Mouse (Mus musculus): ENCODE measurements around the gene Sf1. TPM values are rescaled to one million over a fixed set of nuclear protein-coding genes. Genes with fewer than 3 reads are reported as not detected.

Sf1 gene
- polyA plus RNA-seq, 1 experiment from 2014 or later: 107 TPM

DNA sequence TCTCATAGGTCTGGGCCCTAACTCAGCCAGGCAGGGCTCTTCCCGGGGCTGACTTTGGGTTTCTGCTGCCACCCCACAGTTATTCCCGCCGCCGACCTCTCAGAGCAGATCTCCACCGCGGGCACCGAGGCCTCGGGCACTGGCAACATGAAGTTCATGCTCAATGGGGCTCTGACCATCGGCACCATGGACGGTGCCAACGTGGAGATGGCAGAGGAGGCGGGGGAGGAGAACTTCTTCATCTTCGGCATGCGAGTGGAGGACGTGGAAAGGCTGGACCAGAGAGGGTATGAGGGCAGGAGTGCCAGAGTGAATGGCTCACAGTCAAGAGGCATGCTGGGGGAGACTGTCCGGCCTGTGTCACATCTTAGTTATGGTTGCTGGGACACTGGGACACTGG is 30.1 kb downstream of the Sf1 start:
- peaks cover 16% of the 10 kb centered on the region for H3K4me1 ChIP-seq (replicated peaks)
- H3K4me2 ChIP-seq: no peak overlapping the region
- H3K27ac ChIP-seq: no peak overlapping the region
- no peaks in the 10 kb centered on the region for H3K9me3 ChIP-seq
- H3K27me3 ChIP-seq: peaks cover 10% of the 10 kb centered on the region; the same call in 1 of the 2 replicates
- H3K4me3 ChIP-seq: no peak overlapping the region
- 91% methylated on average over 16 of the region's 16 CpGs for WGBS
- H3K9ac ChIP-seq: no peak overlapping the region
- no peaks in the 10 kb centered on the region for H3K36me3 ChIP-seq
- no peak for ATAC-seq (ENCODE audit: low FRiP score)

- ATAC-seq (ENCODE audit: low FRiP score): no peak
- H3K4me3 ChIP-seq: no peak overlapping the region
- no peaks in the 10 kb centered on the region for H3K9me3 ChIP-seq
- peaks cover 11% of the 10 kb centered on the region for H3K27me3 ChIP-seq
- H3K36me3 ChIP-seq: no peaks in the 10 kb centered on the region
- peaks cover 30% of the 10 kb centered on the region for H3K4me1 ChIP-seq (replicated peaks)
- 86% methylated on average over 5 of the region's 5 CpGs for WGBS
- no peak overlapping the region for H3K27ac ChIP-seq
- H3K9ac ChIP-seq: no peak overlapping the region
- H3K4me2 ChIP-seq: no peak overlapping the region
These were observed 32.7 kb downstream of the Sf1 start for GRCm38 (mm10) chr19:6396237-6396636.

- Histone ChIP-seq H3K9ac (no peak overlapping the region), H3K27me3 (peaks cover 26% of the 10 kb centered on the region), H3K4me2 (peak overlapping the region; percentile 98; the same call in 1 of the 2 replicates), H3K27ac (no peak overlapping the region), H3K4me1 (replicated peaks) (peaks cover 41% of the 10 kb centered on the region), H3K36me3 (no peaks in the 10 kb centered on the region), H3K4me3 (no peak overlapping the region), H3K9me3 (no peaks in the 10 kb centered on the region)
- no peak for ATAC-seq (ENCODE audit: low FRiP score)
- WGBS: 81% methylated on average over 22 of the region's 22 CpGs
These were observed 34.2 kb downstream of the Sf1 start for GRCm38 (mm10) chr19:6397582-6398249.

DNA sequence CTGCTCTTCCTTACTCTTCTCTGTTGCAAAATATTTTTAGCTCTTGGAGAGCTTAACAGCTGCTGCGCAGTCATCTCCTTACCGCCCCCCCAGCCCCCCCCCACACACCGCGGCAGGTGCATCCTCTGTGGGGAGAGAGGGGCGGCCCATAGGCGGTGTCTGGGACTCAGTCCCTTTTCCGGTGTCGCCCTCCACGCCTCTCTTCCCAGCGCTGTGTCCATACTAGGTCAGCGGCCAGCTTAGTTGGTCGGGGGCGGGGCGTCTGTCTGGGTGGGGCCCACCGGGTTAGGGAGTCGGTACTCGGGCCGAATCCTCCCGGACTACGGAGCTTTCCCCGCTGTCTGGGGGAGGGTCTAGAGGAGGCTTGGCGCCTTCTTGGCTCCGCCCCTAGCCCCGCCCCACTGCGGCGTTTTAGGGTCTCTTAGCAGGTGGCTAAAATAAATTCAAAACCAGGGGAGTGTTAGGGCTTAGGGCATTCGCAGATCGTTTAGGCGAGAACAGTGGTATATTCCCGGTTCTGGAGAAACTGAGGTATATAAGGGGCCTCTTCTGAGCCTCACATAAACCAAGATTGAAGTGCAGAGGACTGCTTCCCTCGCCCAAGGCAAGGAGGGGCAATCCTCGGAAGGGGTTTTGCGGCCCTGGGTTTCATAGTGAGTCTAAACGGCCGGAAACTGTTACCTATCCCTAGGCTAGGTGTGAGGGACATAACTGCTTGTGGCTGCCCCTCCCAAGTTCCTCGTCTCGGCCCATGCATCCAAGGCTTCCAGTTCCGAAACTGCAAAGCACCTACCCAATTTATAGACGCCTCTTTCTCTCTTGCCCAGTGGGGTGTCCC is 35.2 kb downstream of the Sf1 start:
- Histone ChIP-seq H3K36me3 (no peaks in the 10 kb centered on the region), H3K4me3 (peak overlapping the region; percentile 62), H3K27ac (peak overlapping the region; percentile 79), H3K27me3 (peaks cover 32% of the 10 kb centered on the region), H3K4me1 (replicated peaks) (peaks cover 46% of the 10 kb centered on the region), H3K4me2 (peak overlapping the region; percentile 98), H3K9ac (peak overlapping the region; percentile 80), H3K9me3 (no peaks in the 10 kb centered on the region)
- peak; percentile 59 for ATAC-seq (ENCODE audit: low FRiP score)
- under 1% methylated on average over 39 of the region's 39 CpGs for WGBS

DNA sequence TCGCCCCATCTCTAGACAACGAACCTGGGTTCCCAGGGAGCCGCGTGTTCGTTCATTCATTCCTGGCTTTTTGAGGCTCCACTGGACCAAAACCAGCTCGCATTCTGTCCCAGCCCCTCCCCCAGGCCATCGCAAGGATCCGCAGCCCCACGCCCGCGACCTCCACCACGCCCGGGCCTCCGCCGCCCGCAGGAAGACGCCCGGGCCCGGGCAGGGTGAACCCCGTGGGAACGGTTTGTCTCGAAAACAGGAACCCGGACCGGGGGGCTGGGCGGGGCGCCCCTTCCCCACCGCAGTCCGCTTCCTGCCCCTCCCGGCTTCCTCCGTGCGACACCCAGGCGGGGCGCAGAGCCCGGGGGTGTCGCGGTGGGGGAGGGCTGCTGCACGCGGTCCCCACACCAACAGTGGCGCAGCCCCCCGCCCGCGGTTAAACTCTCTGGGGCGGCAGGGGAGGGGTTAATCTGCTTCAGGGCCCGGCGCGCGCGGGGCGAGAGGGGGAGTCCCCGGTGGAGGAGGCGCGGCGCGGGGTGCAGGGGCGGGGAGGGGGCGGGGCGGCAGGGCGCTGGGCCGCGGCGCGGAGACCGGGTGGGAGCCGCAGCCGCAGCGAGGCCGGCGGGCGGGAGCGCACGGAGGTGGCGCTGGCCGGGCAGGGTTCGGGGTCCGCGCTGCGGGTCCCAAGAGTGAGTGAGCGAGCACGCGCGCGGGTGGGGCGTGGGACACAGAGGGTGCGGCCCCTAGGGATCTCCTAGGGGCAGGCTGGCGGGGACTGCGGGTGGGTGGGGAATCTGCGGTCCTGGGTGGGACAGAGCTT is 36.0 kb downstream of the Sf1 start, which contains the start of gene Rasgrp2:
Gene Rasgrp2, plus strand, starts transcription at position 56 of the 811 bp plus-strand sequence.
- under 1% methylated on average over 80 of the region's 87 CpGs for WGBS
- H3K4me1 ChIP-seq (replicated peaks): peaks cover 48% of the 10 kb centered on the region

DNA sequence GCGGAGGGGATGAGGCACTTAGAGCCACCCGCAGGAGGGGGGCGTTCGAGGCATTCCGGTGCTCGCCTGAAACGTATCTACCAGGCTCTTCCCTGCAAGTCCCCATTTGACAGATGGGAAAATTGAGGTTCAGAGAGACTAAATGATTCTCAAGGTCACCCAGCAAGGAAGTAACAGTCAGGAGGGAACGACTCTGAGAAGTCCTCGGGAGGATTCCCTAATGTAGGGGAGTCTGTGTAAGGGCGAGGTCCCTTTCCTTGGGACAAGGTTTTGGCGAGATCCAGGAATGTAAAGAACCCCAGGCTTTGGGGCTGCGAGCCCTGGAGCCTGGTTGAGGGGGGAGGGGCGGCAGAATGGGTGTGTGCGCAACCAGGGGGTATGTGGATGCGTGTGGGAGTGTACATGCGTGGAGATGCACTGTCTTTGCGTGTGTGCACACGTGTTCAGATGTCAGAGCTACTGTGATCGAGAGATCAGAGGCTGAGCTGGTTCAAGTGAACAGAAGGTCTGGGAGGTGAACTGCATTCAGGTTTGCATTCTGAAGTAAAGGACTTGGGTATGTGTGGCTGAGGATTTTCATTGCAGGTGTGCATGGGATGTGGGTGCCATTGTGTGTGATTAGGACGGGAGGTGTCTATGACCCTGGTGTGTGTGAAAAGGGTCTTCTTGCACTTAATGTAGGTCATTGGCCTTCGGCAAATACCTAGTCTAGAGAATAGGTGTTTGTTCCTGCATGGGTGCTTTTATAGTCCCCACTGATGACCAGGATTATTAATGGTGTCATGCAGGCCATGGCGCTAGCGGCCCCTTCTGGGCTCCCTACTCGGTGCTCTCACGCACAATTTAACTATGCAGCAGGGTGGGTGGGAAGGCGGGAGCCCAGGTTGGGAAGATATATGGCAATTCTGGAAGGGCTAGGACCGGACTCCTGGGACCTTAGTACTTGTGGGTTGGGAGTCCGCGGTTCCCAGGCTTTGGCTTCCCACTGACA is 36.9 kb downstream of the Sf1 start:
- WGBS: 3% methylated on average over 29 of the region's 29 CpGs
- peak overlapping the region; percentile 62 for H3K4me3 ChIP-seq
- H3K36me3 ChIP-seq: no peaks in the 10 kb centered on the region
- peaks cover 48% of the 10 kb centered on the region for H3K4me1 ChIP-seq (replicated peaks)
- no peaks in the 10 kb centered on the region for H3K9me3 ChIP-seq
- peak overlapping the region; percentile 80 for H3K9ac ChIP-seq
- H3K27me3 ChIP-seq: peaks cover 32% of the 10 kb centered on the region
- ATAC-seq (ENCODE audit: low FRiP score): peak; percentile 22; the same call in 1 of the 2 replicates
- peak overlapping the region; percentile 79; the same call in 1 of the 2 replicates for H3K27ac ChIP-seq
- H3K4me2 ChIP-seq: peak overlapping the region; percentile 98

More for the DNA sequence above, 36.0 kb downstream of the Sf1 start, which contains the start of gene Rasgrp2:
- peak within 1 kb of the TSS; percentile 98 for H3K4me2 ChIP-seq
- H3K9ac ChIP-seq: peak within 1 kb of the TSS; percentile 80
- no peaks in the 10 kb centered on the region for H3K9me3 ChIP-seq
- H3K4me3 ChIP-seq: peak within 1 kb of the TSS; percentile 62
- peak; percentile 43 for ATAC-seq (ENCODE audit: low FRiP score)
- H3K27ac ChIP-seq: peak within 1 kb of the TSS; percentile 79
- peaks cover 32% of the 10 kb centered on the region for H3K27me3 ChIP-seq
- no peaks in the 10 kb centered on the region for H3K36me3 ChIP-seq

- peak overlapping the region; percentile 49 for H3K9ac ChIP-seq
- H3K27me3 ChIP-seq: peaks cover 32% of the 10 kb centered on the region
- H3K4me3 ChIP-seq: peak overlapping the region; percentile 62
- no peaks in the 10 kb centered on the region for H3K36me3 ChIP-seq
- ATAC-seq (ENCODE audit: low FRiP score): no peak
- H3K27ac ChIP-seq: no peak overlapping the region
- H3K4me2 ChIP-seq: peak overlapping the region; percentile 98
- WGBS: 0% methylated on average over 32 of the region's 32 CpGs
- peaks cover 48% of the 10 kb centered on the region for H3K4me1 ChIP-seq (replicated peaks)
- H3K9me3 ChIP-seq: no peaks in the 10 kb centered on the region
These were observed 37.8 kb downstream of the Sf1 start for GRCm38 (mm10) chr19:6401131-6401815.

DNA sequence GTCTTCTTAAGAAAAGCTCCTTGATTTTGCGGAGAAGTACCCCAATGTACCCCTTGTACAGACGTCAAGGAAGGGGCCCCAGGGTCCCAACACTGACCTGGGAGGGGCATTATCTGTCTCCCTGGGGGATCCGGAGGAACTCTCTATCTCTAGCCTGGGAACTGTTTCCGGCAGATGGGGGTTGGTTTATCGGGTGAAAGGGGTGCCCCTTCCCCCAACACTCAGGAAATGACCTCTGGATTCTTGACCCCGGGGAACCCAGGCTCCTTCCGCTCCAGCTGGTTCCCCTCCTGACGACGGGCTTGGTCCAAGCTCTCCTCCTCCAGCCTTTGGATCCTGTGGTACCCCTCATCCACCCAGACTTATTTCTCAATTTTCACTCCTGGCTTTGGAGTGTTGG is 38.5 kb downstream of the Sf1 start:
- Histone ChIP-seq H3K9ac (peak overlapping the region; percentile 49; the same call in 1 of the 2 replicates), H3K27ac (no peak overlapping the region), H3K4me2 (peak overlapping the region; percentile 98), H3K27me3 (peaks cover 34% of the 10 kb centered on the region), H3K9me3 (no peaks in the 10 kb centered on the region), H3K4me1 (replicated peaks) (peaks cover 48% of the 10 kb centered on the region), H3K36me3 (no peaks in the 10 kb centered on the region), H3K4me3 (peak overlapping the region; percentile 62)
- no peak for ATAC-seq (ENCODE audit: low FRiP score)
- 21% methylated on average over 9 of the region's 9 CpGs for WGBS

- H3K36me3 ChIP-seq: no peaks in the 10 kb centered on the region
- no peak overlapping the region for H3K4me2 ChIP-seq
- H3K27ac ChIP-seq: no peak overlapping the region
- H3K27me3 ChIP-seq: peaks cover 39% of the 10 kb centered on the region
- 81% methylated on average over 10 of the region's 10 CpGs for WGBS
- no peak overlapping the region for H3K4me3 ChIP-seq
- H3K4me1 ChIP-seq (replicated peaks): peaks cover 44% of the 10 kb centered on the region
- H3K9ac ChIP-seq: 0 out of 2 replicates have a peak overlapping the region, but pooled peaks have one; percentile 4
- no peak for ATAC-seq (ENCODE audit: low FRiP score)
- no peaks in the 10 kb centered on the region for H3K9me3 ChIP-seq
These were observed 40.4 kb downstream of the Sf1 start for GRCm38 (mm10) chr19:6403869-6404268.

DNA sequence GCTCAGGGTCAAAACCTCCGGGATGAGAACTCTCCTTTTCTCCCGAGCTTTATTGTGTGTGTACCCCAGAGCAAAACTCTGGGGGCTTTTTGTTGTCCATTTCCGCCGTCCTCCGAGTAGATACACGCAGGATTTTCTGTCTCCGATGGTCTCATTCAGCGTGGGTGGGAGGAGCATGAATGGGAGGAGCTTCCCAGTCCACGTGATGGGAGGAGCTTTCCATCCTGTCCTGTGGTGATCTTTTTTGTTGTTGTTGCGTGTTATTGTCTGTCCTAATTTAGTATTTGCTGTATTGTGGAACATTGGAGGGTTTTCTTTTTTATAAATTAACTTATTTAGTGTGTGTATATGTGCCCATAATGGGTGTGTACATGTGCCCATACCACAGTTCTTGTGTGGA is 41.9 kb downstream of the Sf1 start:
- Histone ChIP-seq H3K27ac (no peak overlapping the region), H3K4me1 (replicated peaks) (peaks cover 30% of the 10 kb centered on the region), H3K9me3 (no peaks in the 10 kb centered on the region), H3K36me3 (no peaks in the 10 kb centered on the region), H3K27me3 (peaks cover 35% of the 10 kb centered on the region), H3K4me2 (no peak overlapping the region), H3K9ac (no peak overlapping the region), H3K4me3 (no peak overlapping the region)
- no peak for ATAC-seq (ENCODE audit: low FRiP score)
- 62% methylated on average over 10 of the region's 10 CpGs for WGBS
